Mouse (Mus musculus): Measurements from ENCODE around the gene Adarb2. TPM values are rescaled to one million over a fixed set of nuclear protein-coding genes. Genes with fewer than 3 reads are reported as not detected.

Gene Adarb2
- polyA plus RNA-seq, 1 experiment from 2014 or later: 0.10 TPM

GRCm38 (mm10) chr13:8515979-8516715 is 313.5 kb downstream of the Adarb2 start:
- ATAC-seq (replicated peaks; ENCODE audit: insufficient number of reproducible peaks, insufficient read depth, low FRiP score, low read depth): no peak
- H3K27ac ChIP-seq: no peak overlapping the region
- 58% methylated on average over 4 of the region's 4 CpGs for WGBS
- H3K36me3 ChIP-seq: no peaks in the 10 kb centered on the region
- no peaks in the 10 kb centered on the region for H3K4me1 ChIP-seq (replicated peaks)
- H3K27me3 ChIP-seq: no peaks in the 10 kb centered on the region
- no peak overlapping the region for H3K4me3 ChIP-seq
- no peaks in the 10 kb centered on the region for H3K9me3 ChIP-seq (replicated peaks)
- no peak overlapping the region for H3K9ac ChIP-seq
- H3K4me2 ChIP-seq: no peak overlapping the region

DNA sequence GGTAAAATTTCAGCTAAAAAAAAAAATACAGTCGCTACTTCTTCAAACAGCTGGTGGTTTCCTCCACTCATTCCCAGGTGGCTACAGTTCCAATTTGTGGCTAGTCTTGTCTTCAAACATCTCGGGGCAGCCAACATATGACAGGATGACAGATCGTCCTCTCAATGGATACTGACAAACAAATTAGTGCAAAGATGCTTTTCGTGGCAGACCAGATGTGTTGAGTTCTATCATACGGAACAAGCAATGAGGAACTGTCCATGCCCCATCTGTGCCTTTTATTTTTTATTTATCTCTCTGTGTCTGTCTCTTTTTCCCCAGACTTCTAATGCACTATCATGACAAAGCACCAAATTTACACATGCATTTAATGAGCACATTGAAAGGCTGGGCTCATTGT is 316.5 kb downstream of the Adarb2 start:
- Histone ChIP-seq H3K4me2 (no peak overlapping the region), H3K36me3 (no peaks in the 10 kb centered on the region), H3K27me3 (no peaks in the 10 kb centered on the region), H3K4me1 (replicated peaks) (no peaks in the 10 kb centered on the region), H3K4me3 (no peak overlapping the region), H3K27ac (no peak overlapping the region), H3K9me3 (replicated peaks) (no peaks in the 10 kb centered on the region), H3K9ac (no peak overlapping the region)
- WGBS: 71% methylated on average over 5 of the region's 5 CpGs
- ATAC-seq (replicated peaks; ENCODE audit: insufficient number of reproducible peaks, insufficient read depth, low FRiP score, low read depth): no peak

- Histone ChIP-seq H3K27me3 (no peaks in the 10 kb centered on the region), H3K9me3 (replicated peaks) (no peaks in the 10 kb centered on the region), H3K9ac (no peak overlapping the region), H3K36me3 (no peaks in the 10 kb centered on the region), H3K27ac (no peak overlapping the region), H3K4me3 (no peak overlapping the region), H3K4me1 (replicated peaks) (no peaks in the 10 kb centered on the region), H3K4me2 (no peak overlapping the region)
- WGBS: 74% methylated on average over 9 of the region's 9 CpGs
- ATAC-seq (replicated peaks; ENCODE audit: insufficient number of reproducible peaks, insufficient read depth, low FRiP score, low read depth): no peak
These were observed 323.3 kb downstream of the Adarb2 start for GRCm38 (mm10) chr13:8525748-8526631.

DNA sequence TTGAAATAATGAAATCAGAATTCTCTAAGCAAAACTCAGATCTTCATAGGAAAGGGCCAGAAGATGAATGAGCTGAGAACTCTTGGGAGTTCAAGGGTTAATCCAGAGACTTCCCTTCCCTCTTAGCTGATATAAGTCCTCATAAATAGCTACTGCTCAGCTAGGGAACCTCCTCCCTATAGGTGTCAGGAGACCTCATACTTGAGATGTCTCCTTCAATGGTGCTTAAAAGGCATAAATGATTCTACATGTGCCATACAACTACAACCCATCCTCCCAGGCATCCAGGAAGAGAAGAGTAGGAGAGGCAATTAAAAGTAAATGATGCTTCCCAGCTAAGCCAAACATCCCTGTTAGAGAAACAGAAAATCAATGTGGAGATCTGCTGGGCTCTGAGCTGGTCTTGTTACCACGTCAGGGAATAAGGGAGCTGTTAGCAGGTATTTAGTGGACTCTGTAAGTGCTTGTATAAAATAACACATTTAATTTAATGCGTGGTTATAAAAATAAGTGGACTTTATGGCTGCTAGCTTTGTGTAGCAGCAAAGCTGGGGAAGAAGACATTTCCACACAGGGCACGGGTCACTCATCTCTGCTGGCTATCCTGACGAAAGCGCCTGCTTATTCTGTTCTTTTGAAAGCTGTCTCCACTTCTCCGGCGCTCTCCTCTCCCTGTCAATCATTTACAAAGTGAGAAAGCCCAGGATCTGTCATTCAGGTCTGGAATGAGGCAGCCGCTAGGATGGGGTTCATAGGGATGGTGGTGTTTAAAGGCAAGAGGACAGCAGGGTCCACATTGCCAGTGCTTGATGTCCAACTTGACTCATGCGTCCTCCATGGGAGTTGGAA is 331.8 kb downstream of the Adarb2 start:
- Histone ChIP-seq H3K4me3 (no peak overlapping the region), H3K4me1 (replicated peaks) (no peaks in the 10 kb centered on the region), H3K36me3 (no peaks in the 10 kb centered on the region), H3K27me3 (no peaks in the 10 kb centered on the region), H3K27ac (no peak overlapping the region), H3K4me2 (no peak overlapping the region), H3K9me3 (replicated peaks) (no peaks in the 10 kb centered on the region), H3K9ac (no peak overlapping the region)
- 55% methylated on average over 9 of the region's 9 CpGs for WGBS
- ATAC-seq (replicated peaks; ENCODE audit: insufficient number of reproducible peaks, insufficient read depth, low FRiP score, low read depth): no peak

- Histone ChIP-seq H3K9me3 (replicated peaks) (no peaks in the 10 kb centered on the region), H3K27ac (no peak overlapping the region), H3K4me3 (no peak overlapping the region), H3K27me3 (no peaks in the 10 kb centered on the region), H3K9ac (no peak overlapping the region), H3K4me1 (replicated peaks) (no peaks in the 10 kb centered on the region), H3K4me2 (no peak overlapping the region), H3K36me3 (no peaks in the 10 kb centered on the region)
- WGBS: 92% methylated on average over 2 of the region's 2 CpGs
- ATAC-seq (replicated peaks; ENCODE audit: insufficient number of reproducible peaks, insufficient read depth, low FRiP score, low read depth): no peak
These were observed 335.8 kb downstream of the Adarb2 start for GRCm38 (mm10) chr13:8538481-8538880.

GRCm38 (mm10) chr13:8538896-8539295 is 336.2 kb downstream of the Adarb2 start:
- Histone ChIP-seq H3K4me2 (no peak overlapping the region), H3K27me3 (no peaks in the 10 kb centered on the region), H3K9ac (no peak overlapping the region), H3K4me1 (replicated peaks) (no peaks in the 10 kb centered on the region), H3K36me3 (no peaks in the 10 kb centered on the region), H3K9me3 (replicated peaks) (no peaks in the 10 kb centered on the region), H3K4me3 (no peak overlapping the region), H3K27ac (no peak overlapping the region)
- WGBS: 79% methylated on average over 10 of the region's 10 CpGs
- no peak for ATAC-seq (replicated peaks; ENCODE audit: insufficient number of reproducible peaks, insufficient read depth, low FRiP score, low read depth)

DNA sequence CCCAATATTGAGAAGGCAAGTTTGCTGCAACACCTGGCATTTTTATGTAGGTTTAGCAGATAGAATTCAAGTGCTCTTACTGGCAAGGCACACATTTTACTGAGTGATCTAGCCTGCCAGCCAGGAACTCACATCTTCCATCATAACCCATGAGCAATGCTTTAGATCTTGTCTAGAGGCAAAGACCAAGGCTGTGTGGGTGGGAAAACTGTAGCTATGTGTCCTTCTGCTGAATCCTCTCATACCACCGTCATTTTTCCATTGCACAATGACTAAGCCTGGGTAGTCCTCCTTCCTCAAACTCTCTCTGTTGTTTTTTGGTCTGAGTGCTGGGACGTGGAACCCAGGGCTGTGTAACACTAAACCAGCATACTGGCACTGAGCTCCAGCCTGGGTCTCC is 340.0 kb downstream of the Adarb2 start:
- Histone ChIP-seq H3K4me3 (no peak overlapping the region), H3K4me2 (no peak overlapping the region), H3K9me3 (replicated peaks) (no peaks in the 10 kb centered on the region), H3K36me3 (no peaks in the 10 kb centered on the region), H3K4me1 (replicated peaks) (no peaks in the 10 kb centered on the region), H3K9ac (no peak overlapping the region), H3K27ac (no peak overlapping the region), H3K27me3 (no peaks in the 10 kb centered on the region)
- no peak for ATAC-seq (replicated peaks; ENCODE audit: insufficient number of reproducible peaks, insufficient read depth, low FRiP score, low read depth)
- WGBS: 73% methylated on average over 2 of the region's 2 CpGs

- no peaks in the 10 kb centered on the region for H3K9me3 ChIP-seq (replicated peaks)
- no peaks in the 10 kb centered on the region for H3K4me1 ChIP-seq (replicated peaks)
- no peaks in the 10 kb centered on the region for H3K27me3 ChIP-seq
- no peak overlapping the region for H3K27ac ChIP-seq
- no peak overlapping the region for H3K4me3 ChIP-seq
- WGBS: 78% methylated on average over 2 of the region's 2 CpGs
- H3K36me3 ChIP-seq: no peaks in the 10 kb centered on the region
- no peak for ATAC-seq (replicated peaks; ENCODE audit: insufficient number of reproducible peaks, insufficient read depth, low FRiP score, low read depth)
- H3K9ac ChIP-seq: no peak overlapping the region
- H3K4me2 ChIP-seq: no peak overlapping the region
These were observed 349.6 kb downstream of the Adarb2 start for GRCm38 (mm10) chr13:8552242-8552641.

DNA sequence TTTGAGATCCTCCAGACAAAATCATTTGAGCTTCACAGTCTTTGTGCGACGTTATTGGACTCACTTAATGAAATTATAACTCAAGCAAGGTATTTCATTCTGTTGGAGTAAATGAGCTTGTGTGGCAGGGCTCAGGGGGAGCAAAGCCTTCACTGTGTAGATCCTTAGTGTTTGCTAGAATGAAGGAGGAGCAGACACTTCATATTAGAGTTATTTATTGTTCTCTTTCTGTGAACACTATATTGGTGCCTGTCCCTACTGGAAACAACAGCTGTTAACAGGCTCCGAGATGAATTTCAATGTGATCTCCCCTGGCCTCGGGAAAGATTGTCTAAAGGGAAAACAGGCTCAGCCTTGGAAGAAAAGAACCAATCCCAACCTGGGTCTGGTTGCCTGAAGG is 355.1 kb downstream of the Adarb2 start:
- Histone ChIP-seq H3K36me3 (no peaks in the 10 kb centered on the region), H3K9me3 (replicated peaks) (no peaks in the 10 kb centered on the region), H3K27ac (no peak overlapping the region), H3K27me3 (no peaks in the 10 kb centered on the region), H3K4me3 (no peak overlapping the region), H3K4me2 (no peak overlapping the region), H3K9ac (no peak overlapping the region), H3K4me1 (replicated peaks) (no peaks in the 10 kb centered on the region)
- 74% methylated on average over 4 of the region's 4 CpGs for WGBS
- ATAC-seq (replicated peaks; ENCODE audit: insufficient number of reproducible peaks, insufficient read depth, low FRiP score, low read depth): no peak

DNA sequence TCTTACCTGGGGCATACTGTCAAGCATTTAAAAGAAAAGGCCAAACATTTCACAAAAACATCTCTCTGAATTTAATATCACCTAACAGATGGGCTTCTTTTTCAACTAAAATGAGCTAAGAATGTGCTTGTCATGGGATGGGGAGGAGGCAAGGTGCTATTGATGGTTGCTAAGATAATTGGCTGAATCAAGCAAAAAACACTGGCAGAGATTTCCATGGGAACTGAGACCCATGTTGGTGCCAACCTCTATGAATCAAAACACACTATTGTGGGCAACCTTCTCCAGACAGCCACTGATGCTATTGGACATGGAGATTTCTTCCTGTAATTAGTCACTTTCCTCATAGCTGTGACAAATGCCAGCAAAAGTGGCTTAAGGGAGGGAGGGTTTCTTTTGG is 357.8 kb downstream of the Adarb2 start:
- Histone ChIP-seq H3K9me3 (replicated peaks) (no peaks in the 10 kb centered on the region), H3K27ac (no peak overlapping the region), H3K27me3 (no peaks in the 10 kb centered on the region), H3K4me1 (replicated peaks) (no peaks in the 10 kb centered on the region), H3K4me3 (no peak overlapping the region), H3K36me3 (no peaks in the 10 kb centered on the region), H3K9ac (no peak overlapping the region), H3K4me2 (no peak overlapping the region)
- no peak for ATAC-seq (replicated peaks; ENCODE audit: insufficient number of reproducible peaks, insufficient read depth, low FRiP score, low read depth)

DNA sequence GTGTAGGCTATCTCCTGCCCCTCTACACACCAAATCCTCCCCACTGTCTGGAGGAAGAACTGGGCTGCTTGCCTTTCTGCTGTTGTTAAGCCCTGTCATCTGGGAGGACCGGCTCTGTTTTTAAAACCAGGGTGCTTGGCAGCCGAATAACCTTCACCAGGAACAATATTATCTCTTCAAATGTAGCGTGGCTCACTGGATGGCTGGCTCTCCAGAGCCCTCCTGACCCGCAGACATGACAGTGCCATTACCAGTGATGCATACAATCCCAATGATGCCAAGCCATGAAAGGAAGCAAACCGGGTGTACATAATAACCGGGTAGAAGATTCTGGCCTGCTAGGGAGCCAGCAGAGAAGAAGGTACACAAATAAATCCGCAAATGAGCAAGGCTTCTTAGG is 360.5 kb downstream of the Adarb2 start:
- H3K4me1 ChIP-seq (replicated peaks): no peaks in the 10 kb centered on the region
- H3K9me3 ChIP-seq (replicated peaks): no peaks in the 10 kb centered on the region
- no peaks in the 10 kb centered on the region for H3K36me3 ChIP-seq
- ATAC-seq (replicated peaks; ENCODE audit: insufficient number of reproducible peaks, insufficient read depth, low FRiP score, low read depth): no peak
- 66% methylated on average over 7 of the region's 7 CpGs for WGBS
- H3K4me3 ChIP-seq: no peak overlapping the region
- no peak overlapping the region for H3K9ac ChIP-seq
- H3K27ac ChIP-seq: no peak overlapping the region
- H3K4me2 ChIP-seq: no peak overlapping the region
- H3K27me3 ChIP-seq: no peaks in the 10 kb centered on the region
